7 mouse cellular contexts compared by ENCODE assay signal in genomic region chr14:103843371-103844001, GRCm38 (mm10). TPM values are rescaled to one million over a fixed set of nuclear protein-coding genes. Genes with fewer than 3 reads are reported as not detected.
A peak's percentile ranks its signal among the peaks of the same experiment; 100 is the strongest.
DNase-seq lines count a peak whose midpoint lies in the region; ATAC-seq and TF ChIP-seq lines count a peak whose summit lies in the region.

No protein-coding gene starts in this region.

- H3K36me3 ChIP-seq in liver, adult 2 months (ENCODE audit: control insufficient read depth, insufficient read depth, low read length): no peaks in the 10 kb centered on the region
- no peaks in the 10 kb centered on the region for H3K36me3 ChIP-seq in midbrain, embryonic 15.5 days (replicated peaks)

- peak overlapping the region; percentile 99 for H3K4me2 ChIP-seq in midbrain, embryonic 15.5 days

- peak overlapping the region; percentile 51 for H3K4me3 ChIP-seq in liver, adult 2 months (ENCODE audit: insufficient read depth, low read depth, low read length)
- H3K4me3 ChIP-seq in midbrain, embryonic 15.5 days: peak overlapping the region; percentile 57

- no peaks in the 10 kb centered on the region for H3K79me2 ChIP-seq in liver, adult 2 months (ENCODE audit: control insufficient read depth, insufficient read depth, low read length)

- no peak for TF ChIP-seq POLR2A in liver, adult 2 months (IDR thresholded peaks at IDR 0.05; ENCODE audit: extremely low read depth, insufficient read depth, low read length)

- H3K9ac ChIP-seq in liver, adult 2 months (ENCODE audit: low read depth, low read length): peak overlapping the region; percentile 68
- H3K9ac ChIP-seq in midbrain, embryonic 15.5 days: peak overlapping the region; percentile 48

- H3K27ac ChIP-seq in liver, adult 2 months (replicated peaks; ENCODE audit: insufficient read depth, low read depth, low read length): peak overlapping the region; percentile 44
- H3K27ac ChIP-seq in midbrain, embryonic 15.5 days: peak overlapping the region; percentile 60

- TF ChIP-seq CTCF in liver, adult 2 months (IDR thresholded peaks at IDR 0.05; ENCODE audit: low read depth, low read length): no peak

- H3K27me3 ChIP-seq in liver, adult 2 months (ENCODE audit: control insufficient read depth, insufficient read depth, low read length): no peaks in the 10 kb centered on the region
- no peaks in the 10 kb centered on the region for H3K27me3 ChIP-seq in midbrain, embryonic 15.5 days (replicated peaks)

- DNase-seq in adrenal gland, postnatal 36 days: peak; percentile 30 to 60
- peak; percentile 70 for DNase-seq in embryo, embryonic 9.5 days (ENCODE audit: extremely low spot score)
- peak; percentile 73 to 75 for DNase-seq in heart, adult 18-20 months
- peak; percentile 36 for DNase-seq in kidney, adult 11 months
- DNase-seq in liver, adult 2 months (ENCODE audit: extremely low read depth, low read depth, low spot score): peak; percentile 6
- DNase-seq in urinary bladder, adult 2 months (ENCODE audit: low spot score): peak; percentile 28

- H3K9me3 ChIP-seq in midbrain, embryonic 15.5 days: no peaks in the 10 kb centered on the region

- ATAC-seq in midbrain, embryonic 15.5 days (replicated peaks): peak; percentile 85

- no peaks in the 10 kb centered on the region for H3K4me1 ChIP-seq in liver, adult 2 months (ENCODE audit: control insufficient read depth, insufficient read depth, low read length)
- H3K4me1 ChIP-seq in midbrain, embryonic 15.5 days: peaks cover 19% of the 10 kb centered on the region

- under 1% methylated on average over 30 of the region's 30 CpGs for WGBS in liver, adult 2 months
- under 1% methylated on average over 30 of the region's 30 CpGs for WGBS in midbrain, embryonic 15.5 days

RNA-seq across cellular contexts. Expression of gene Ednrb, which starts 0.7 kb away (rescaled TPM):
- total RNA-seq in adrenal gland, postnatal 36 days (2021): 10 to 100 TPM; 44.6 to 52.8 TPM
- total RNA-seq in heart, adult 18-20 months (2021): 10 to 100 TPM; 14.2 to 17.4 TPM
- 9.5 and 12.0 TPM in 2 replicates for total RNA-seq in liver, adult 2 months (2014; rRNA removed)
- polyA plus RNA-seq in liver, adult 2 months (2012; rRNA removed): 2.8 and 3.0 TPM in 2 replicates
- 84.8 and 94.4 TPM in 2 replicates for polyA plus RNA-seq in midbrain, embryonic 15.5 days (2015; fragmentation: Nextera tagmentation; extraction: Ambion mirVana)
- 11.5 and 16.1 TPM in 2 replicates for polyA plus RNA-seq in urinary bladder, adult 2 months (2012; rRNA removed)

Comparison
In these comparisons a context has a peak if more than half of its experiments do, and no peak if none do; other contexts are left out.
1. Peak in every context shown above with its lines: DNase-seq, ATAC-seq, H3K4me3 ChIP-seq and H3K27ac ChIP-seq.
2. DNase-seq: peak in every context shown above with its lines; median percentile 74 in heart, adult 18-20 months; 70 in embryo, embryonic 9.5 days; 45 in adrenal gland, postnatal 36 days; 36 in kidney, adult 11 months; 28 in urinary bladder, adult 2 months; 6 in liver, adult 2 months.